Mouse (Mus musculus) urinary bladder, adult 2 months (tissue): ENCODE data around the gene Chd1. TPM values are rescaled to one million over a fixed set of nuclear protein-coding genes. Genes with fewer than 3 reads are reported as not detected.
"Not testable (repeated sequence)": the region's sequence is repeated elsewhere in the genome, so short reads cannot be mapped to it uniquely, and the experiment has no call there.

ENCODE experiments used
- DNase-seq: peaks from one replicate; pipeline ENCODE4 v3.0.0; 2022; ENCODE audit warnings: low spot score
- polyA plus RNA-seq: library from polyadenylated mRNA; depleted of rRNA; stranded (reverse); fragments of >200 nt; gene quantifications from 2 replicates; pipeline ENCODE4 v1.2.3, GENCODE M21; 2012; rRNA removed

Gene Chd1
- 5.8 and 8.2 TPM in 2 replicates for polyA plus RNA-seq

DNA sequence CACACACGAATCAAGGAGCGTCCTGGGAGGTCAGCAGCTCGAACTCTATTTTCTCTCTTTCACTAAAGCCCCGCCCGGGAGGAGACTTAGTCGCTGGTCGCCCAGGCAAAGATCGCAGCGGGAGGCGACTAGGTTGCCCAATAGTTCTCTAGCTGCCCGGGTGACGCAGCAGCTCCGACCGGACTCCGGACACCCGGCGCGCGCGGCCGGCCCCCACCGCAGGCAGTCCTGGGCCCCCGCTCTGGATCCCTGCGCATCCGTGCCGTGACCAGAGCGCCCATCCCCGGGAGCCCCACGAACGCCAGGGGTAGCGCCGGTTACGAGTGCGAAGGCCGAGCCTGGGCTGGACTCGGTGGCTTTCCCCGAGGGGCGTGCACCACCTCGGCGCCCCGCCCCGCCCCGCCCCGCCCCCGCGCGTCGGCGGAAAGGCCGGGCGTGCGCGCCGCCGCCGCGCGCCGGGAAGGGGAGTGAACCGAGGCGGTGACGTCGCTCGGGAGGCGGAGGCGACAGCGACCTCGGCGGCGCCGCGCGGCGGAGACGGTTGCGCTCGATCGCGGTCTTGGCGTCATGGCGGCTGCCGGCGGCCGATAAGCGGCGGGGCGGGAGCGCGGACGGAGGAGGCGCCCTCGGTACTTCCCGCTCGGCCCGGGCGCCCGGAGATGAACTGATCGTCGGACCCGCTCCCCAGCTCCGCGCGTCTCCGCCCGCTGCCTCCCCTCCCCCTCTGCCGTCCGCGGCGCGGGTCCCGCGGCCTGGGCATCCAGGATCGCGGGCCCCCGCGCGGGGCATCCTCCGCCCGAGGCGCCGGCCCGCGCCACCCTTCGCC lies at the start of gene Chd1:
TSS of gene Chd1 (plus strand) at position 493 of the 826 bp plus-strand sequence.
- DNase-seq = peak; percentile 92

DNA sequence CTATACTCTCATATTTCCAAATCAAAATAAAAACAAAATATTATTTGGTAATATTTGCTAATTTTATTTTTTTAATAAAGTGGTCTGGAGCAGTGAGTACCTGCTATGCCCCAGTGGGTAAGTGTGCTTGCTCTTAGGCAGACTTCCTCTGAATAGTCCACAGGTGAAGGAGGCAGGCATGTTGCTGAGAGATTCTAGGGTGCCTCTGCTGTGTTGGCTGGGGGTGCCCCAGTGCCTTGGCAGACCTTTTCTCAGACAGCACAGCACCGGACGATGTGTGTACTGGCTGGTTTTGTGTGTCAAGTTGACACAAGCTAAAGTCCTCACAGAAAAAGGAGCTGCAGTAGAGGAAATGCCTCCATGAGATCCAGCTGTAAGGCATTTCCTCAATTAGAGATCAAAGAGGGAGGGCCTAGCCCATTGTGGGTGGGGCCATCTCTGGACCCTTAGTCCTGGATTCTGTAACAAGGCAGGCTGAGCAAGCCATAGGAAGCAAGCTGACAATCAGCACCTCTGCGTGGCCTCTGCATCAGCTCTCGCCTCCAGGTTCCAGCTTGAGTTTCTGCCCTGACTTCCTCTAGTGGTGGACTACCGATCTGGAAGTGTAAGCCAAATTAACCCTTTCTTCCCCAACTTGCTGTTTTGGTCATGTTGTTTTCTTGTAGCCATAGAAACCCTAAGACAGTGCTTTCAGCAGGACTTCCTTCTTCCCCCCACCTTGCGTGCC lies 47.7 kb upstream of the Chd1 start:
- no peak for DNase-seq

DNA sequence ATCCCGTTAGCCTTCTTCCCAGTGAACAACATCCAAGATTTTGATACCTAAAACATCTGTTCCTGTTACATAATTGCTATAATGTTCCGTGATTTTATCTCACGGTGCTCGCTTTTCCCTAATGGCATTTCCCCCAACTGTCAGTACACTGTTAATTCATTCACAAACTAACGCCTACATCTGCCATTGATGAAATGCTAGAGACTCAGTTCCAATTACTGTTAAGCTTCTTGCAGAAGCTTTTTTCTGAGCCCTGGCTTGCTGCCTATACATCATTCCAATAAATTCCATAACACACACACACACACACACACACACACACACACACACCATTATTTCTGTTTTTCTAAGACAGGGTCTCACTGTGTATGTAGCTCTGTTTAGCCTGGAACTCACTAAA lies 31.9 kb upstream of the Chd1 start:
- DNase-seq = no peak

DNA sequence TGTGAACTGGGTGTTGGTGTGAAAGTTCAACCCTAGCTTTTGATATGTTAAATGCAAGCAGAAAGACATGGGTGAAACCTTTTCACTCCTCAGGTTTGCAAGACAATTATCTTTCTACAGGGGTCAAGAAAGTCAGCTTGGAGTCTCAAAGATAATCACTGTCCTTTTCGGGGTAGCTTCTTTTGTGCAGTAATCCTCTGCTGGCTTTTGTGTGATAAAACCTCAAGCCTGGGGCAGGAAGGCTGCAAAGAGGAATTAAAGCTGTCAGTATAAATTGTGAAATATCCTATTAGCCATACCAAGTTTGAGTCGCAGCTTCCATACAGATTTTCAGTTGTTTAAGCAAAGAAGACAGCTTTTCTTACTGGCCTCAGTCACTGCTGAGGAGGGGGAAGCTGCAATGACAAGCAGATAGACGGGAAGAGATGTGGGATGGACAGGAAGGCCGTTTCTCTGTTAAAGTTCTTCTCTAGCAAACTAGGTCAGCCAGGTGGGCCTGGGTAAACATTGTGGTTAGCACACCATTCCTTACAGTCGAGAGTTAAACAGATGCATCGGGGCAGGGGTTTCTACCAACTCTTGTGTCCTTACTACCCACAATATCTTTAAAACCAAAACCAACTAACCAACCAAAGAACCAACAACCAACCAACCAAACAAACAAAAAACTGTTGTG lies 26.7 kb upstream of the Chd1 start:
- no peak for DNase-seq

DNA sequence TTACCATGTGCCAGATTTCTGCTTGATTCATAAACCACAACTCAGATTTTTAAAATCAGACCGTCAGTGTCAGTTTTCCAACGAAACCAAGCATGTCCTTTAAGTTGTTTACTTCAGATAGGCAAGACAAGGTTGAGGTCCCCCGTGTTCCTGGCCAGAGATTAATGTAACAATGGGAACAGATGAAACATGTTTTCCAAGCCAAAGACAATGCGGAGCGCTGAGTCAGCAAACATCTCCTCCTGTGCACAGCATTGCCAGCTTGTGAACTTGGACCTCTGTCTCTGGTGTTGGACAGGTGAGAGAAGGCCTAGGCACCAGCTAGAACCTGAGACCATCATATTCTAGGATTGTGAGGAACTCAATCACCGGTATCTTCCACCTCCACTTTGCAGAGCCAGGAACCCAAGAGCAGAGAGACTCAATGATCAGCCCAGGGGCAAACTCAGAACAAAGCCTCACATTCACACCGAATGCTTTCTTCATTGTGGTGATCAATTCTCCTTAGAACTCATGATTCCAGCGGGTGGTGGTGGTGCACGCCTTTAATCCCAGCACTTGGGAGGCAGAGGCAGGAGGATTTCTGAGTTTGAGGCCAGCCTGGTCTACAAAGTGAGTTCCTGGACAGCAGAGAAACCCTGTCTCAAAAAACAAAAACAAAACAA lies 24.7 kb upstream of the Chd1 start:
- DNase-seq = no peak

DNA sequence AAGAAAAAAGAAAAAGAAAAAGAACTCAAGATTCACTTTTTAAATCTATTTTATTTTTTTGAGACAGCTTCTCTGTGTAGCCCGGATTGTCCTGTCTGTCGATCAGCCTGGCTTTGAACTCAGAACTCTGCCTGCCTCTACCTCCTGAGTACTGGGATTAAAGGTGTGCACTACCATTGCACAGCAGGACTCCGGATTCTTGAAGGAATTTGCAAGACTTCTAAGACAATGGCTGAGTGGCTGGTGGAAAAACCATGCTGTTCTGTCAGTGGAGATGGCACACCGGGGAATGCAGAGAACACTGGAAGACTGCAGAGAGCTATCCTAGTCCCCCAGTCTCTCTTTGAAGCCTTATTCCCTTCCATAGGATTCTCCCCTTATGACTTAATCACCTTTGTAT lies 24.1 kb upstream of the Chd1 start:
- DNase-seq = no peak

DNA sequence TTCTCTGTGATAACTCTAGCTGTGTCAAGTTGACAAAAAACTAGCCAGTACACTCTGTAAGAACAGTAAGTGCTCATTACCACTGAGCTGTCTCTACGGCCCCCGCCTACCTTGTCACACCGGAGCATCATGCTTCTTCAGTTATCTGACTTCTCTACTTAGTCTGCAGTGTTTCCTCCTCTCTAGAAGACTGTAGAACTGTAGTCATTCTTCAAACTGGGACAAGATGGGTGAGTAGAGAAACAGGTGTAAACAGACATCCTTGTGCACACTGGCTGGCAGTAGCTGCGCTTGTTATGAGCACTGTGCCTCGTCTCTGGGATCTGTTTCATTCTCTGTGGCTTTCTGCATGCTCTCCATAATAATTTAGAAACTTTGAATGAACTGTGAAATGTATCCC lies 18.4 kb upstream of the Chd1 start:
- no peak for DNase-seq

DNA sequence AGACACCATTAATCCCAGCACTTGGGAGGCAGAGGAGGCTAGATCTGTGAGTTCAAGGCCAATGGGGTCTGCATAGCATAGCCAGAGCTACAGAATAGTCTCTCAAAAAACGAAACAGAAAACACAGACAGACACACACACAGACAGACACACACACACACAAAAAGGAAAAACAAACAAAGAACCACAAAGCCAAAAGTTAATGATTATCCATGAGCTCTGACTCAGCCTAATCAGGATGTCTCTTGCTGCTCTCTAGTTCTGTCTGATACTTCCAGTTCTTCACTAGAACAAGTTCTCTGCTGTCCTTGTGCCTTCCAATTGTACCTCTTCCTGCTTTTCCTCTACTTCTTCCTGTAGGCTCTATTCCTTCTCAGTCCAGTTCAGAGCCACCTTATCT lies 14.5 kb upstream of the Chd1 start:
- DNase-seq = no peak

DNA sequence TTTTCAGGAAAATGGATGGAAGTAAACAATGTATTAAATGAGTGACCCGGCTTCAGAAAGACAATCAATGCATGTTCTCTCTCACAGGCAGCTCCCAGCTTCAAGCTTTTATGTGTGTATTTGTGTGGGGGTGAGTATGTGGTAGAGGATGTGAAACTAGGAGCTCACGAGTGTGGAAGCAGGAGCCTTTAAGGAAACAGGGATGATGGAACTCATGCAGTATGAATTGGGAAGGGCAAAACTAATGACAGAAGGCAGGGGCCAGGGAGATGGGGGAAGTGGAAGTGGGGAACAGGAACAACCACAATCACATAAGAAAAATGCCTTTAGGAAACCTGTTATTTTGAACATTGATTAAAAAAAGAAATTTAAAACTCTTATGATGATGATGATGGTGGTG lies 9.2 kb upstream of the Chd1 start:
- DNase-seq = no peak

DNA sequence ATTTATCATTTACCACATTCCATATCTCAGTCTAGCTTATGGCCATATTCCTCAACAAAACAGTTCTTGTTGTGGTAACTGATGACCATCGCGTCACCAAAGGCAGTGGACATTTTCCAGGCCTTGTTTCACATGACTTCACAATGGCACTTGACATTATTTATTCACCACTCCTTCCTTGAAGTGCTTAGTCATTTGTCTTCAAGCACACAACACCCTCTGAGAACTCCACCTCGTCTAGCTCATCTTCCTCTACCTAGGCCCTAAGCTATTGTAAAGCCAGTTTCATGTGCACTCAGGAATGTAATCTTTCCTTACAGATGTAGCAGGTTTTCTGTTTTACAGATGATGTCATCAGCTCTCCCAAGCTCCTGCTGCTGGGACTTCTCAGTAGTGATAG lies 5.8 kb upstream of the Chd1 start:
- no peak for DNase-seq

DNA sequence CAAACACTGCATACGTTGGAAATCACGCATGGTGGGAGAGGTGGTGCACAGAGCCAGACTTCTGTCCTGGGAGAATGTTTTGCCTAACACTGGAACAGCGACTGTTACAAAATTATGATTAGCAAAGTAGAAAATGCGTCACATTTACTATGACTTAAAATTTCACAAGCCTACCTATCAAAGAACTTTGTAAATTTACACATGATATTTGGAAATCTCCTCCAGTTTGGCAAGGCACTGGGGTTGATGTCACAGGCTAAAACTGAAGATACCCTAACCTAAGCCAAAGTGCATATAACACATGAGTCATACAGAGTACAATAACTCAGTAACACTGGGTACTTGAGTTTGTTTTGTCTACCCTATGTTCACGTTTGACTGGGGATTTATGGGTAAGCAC lies 3.3 kb upstream of the Chd1 start:
- DNase-seq = no peak

DNA sequence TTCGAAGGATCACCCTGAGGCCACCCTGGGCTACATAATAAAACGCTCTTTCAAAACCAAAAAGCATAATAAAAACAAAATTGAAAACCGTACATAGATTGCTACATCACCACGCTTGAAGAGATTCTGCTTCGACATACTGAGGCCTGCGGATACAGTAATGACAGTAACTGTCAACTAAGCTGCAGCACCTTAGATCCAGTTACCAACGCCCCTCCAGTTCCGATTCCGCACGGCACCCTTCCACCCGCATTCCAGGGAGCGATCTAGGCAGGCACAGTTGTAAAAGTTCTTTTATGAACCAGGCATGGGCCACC lies 651 bp upstream of the Chd1 start:
- no peak for DNase-seq

DNA sequence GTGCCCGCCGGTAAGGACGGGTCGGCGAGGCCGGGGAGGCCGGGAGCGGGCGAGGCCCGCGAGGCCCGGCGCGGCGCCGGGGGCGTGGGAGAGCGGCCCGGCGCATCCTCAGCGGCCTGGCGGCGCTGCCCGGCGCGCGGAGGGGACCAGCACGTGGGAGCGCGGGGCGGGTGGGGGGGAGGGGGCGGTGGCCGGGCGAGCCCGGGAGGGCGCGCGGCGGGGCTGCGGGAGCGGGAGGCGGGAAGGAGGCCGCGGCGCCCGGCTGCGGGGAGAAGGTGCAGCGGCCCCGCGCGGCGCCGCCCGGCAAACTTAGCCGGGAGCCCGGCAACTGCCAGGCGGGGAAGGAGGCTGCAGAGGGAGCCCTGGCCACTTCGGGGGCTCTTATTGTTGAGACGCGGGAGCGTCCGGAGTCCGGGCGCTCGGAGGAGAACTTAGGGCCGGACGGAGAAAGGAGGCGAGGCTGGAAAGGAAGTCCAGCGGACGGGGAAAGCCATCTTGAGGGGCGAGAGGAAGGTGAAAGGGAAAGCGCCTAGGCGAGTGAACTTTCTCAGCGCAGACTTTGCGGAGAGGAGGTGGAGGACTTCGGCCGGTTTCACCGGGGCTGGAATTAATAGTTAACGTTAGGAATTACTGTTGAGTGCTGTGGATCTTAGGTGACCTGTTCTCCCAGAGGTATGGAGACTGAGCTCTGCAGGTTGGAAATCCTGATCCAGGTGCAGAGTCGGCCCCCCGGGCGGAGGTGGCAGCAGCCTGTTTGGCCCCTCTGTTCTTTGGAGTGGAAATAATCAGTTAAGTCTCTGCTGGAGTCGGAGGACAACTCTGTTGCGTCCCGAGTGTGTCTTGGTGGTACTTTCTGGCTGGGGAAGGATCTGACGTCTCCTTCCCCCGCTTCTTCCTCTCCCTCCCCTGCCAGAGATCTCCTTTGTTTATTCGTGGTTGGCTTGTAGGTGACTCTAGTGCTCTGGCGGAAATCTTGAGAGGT lies 827 bp downstream of the Chd1 start:
- peak; percentile 49 for DNase-seq

DNA sequence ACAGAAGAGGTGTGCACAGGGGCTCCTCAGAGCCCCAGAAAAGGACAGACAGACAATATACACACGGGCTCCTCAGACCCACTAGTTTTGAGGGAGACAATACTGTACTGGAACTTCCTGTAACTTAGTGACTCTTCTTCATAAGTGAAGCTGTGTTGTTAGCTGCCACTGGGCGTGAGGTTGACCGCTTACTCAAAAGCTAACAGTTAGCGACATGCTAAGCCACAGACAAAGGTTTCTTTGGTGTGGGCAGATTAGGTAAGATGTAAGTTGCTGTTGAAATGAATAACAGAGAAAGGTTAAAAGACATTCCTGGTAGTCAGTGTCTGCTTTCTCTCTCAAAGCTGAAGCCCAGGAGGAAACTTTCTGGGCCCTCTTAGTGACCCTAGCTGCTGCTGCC lies 9.7 kb downstream of the Chd1 start:
- no peak for DNase-seq

DNA sequence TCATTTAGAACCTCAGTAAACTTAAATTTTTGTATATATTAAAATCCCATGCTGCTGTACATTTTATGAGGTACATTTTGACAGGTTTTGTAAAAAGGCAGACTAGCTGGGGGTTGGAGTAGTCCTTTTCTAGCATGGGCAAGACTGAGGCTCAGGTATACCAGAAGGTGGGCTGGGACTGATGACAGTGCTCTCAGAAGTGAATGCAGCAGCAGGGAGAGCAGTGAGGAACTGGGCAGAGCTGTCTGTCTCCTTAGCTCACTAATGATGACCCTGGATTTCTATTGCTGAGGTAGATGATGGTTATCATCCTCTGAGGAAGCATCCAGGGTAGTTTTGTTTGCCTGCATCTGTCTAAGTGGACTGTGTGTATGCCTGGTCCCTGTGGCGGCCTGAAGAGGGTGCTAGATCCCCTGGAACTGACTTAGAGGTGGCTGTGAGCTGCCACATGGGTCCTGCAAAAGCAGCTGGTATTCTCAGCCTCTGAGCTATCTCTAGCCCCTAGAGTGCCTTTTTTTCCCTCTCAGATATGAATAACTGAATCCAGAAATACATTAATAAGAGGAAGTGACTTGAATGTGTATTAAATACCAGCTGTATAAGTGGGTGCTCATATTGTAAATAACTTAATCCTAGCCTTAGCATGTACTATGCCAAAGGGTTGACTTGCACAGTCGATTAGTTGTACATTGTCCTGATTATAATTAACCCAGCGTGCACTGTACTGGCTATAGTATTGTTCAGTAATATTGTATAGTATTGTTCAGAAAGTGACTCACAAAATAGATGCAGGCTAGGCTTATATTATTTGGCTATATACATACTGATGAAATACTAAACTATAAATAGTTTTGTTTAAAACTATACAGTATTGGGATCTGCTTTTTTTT lies 10.5 kb downstream of the Chd1 start:
- no peak for DNase-seq

DNA sequence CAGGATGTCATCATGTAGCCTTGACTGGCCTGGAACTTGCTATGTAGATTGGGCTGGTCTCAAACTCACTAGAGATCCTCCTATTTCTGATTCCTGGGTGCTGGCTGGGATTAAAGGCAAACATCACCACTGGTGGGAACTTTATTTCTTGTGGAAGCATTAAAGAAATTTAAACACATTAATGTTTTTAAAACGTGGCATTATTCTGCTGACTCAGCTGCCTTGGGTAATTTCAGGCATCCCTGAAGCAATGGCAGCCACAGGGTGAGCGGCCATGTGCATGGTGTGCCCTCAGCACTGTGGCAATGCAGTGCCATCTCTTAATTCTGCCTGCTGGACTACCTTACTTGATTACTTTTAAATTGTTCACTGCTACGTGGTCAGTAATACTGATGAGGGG lies 11.2 kb downstream of the Chd1 start:
- no peak for DNase-seq

DNA sequence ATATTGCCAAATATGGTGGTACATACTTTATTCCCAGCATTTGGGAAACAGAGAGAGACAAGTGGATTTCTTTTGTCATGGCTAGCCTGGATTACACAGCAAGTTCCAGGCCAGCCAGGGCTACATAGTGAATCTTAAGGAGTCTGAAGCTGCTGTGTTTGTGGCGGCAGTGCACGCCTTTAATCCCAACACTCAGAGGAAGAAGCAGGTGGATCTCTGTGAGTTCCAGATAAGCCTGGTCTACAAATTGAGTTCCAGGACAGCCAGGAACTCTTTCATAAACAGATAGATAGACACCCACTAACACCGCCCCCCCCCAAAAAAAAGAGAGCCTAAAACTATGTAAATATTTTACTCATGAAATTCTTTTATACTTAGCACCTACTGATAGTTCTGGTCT lies 16.1 kb downstream of the Chd1 start:
- no peak for DNase-seq

DNA sequence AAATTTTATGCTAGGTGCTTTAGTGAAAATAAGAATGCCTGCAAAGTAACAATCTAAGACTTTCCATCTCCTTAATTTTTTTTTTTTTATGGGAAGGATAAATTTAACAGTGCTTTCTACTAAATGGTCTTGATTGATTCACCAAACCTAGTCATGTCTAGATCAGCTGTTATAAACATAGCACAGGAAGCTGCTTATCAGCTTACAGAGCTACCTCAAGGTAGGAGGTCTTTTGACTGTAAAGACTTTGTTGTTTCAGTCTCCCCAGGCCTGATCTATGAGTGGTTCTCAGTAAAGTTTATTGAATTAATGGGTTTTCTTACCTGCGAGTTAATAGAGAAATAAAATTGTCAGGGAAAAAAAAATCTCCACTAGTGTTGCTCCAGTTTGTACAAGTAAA lies 18.5 kb downstream of the Chd1 start:
- DNase-seq = no peak

DNA sequence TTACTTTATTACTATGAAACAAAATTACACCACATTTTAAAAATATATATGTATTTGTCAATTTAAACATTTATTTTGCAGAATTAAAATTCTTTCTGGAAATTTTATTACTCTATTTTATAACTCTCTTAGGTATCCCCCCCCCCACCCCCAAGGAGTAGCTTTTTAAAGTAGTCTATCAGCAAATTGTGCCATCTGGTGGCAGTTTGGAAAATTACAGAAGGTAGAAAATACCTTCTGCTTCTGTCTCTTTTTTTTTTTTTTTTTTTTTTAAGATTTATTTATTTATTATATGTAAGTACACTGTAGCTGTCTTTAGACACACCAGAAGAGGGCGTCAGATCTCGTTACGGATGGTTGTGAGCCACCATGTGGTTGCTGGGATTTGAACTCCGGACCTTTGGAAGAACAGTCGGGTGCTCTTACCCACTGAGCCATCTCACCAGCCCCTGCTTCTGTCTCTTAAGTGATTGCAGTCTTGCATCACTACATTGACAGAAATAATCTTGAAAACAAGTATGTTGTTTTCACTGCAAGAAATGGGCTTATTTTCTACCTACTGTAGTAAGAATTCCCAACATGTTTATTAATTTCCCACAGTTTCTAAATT lies 19.2 kb downstream of the Chd1 start:
- DNase-seq = not testable (repeated sequence)

DNA sequence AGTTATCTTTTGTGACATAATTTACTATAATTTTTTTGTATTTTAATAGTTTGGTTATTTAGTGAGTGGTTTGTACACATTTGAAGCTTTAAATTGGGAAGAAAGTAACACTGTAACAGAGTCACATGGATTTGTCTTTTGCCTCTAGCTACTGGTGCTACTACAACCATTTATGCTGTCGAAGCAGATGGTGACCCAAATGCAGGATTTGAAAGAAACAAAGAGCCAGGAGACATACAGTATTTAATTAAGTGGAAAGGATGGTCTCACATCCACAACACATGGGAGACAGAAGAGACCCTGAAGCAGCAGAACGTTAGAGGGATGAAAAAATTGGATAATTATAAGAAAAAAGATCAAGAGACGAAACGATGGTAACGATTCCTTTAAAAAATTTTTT lies 26.9 kb downstream of the Chd1 start:
- no peak for DNase-seq
